Mouse (Mus musculus): ENCODE data around the gene Maco1. TPM values are rescaled to one million over a fixed set of nuclear protein-coding genes. Genes with fewer than 3 reads are reported as not detected.
"Not testable (repeated sequence)": the region's sequence is repeated elsewhere in the genome, so short reads cannot be mapped to it uniquely, and the experiment has no call there.

The Maco1 gene
- total RNA-seq, 2 experiments from 2014 or later, result 36.2 to 41.9 TPM

GRCm38 (mm10) chr4:134826348-134826747 lies 26.8 kb downstream of the Maco1 start:
- no peak for ATAC-seq (replicated peaks; ENCODE audit: low FRiP score, low TSS enrichment, poor library complexity, severe bottlenecking)

- ATAC-seq (replicated peaks; ENCODE audit: low FRiP score, low TSS enrichment, poor library complexity, severe bottlenecking), result not testable (repeated sequence)
Observed at GRCm38 (mm10) chr4:134825864-134826263, 27.3 kb downstream of the Maco1 start.

DNA sequence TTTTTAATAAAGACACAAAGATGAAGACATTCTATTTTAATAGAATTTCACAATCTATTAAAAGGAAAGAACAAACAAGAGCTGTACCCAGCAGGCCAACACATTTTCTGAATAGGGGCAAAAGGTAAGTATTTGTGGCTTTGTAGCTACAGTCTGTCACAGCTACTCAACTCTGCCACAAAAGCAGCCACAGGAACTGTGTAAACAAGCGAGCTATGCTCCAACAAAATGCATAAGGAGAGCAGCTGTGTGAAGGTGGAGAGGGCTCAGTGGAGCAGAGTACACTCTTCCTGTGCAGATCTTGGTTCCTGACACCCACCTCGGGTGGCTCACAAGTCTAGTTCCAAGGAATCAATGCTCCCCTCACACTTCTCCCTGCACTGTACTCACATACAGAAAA lies 29.6 kb downstream of the Maco1 start:
- ATAC-seq (replicated peaks; ENCODE audit: low FRiP score, low TSS enrichment, poor library complexity, severe bottlenecking), result no peak

- ATAC-seq (replicated peaks; ENCODE audit: low FRiP score, low TSS enrichment, poor library complexity, severe bottlenecking), result no peak
Observed at GRCm38 (mm10) chr4:134821061-134821460, 32.1 kb downstream of the Maco1 start.

DNA sequence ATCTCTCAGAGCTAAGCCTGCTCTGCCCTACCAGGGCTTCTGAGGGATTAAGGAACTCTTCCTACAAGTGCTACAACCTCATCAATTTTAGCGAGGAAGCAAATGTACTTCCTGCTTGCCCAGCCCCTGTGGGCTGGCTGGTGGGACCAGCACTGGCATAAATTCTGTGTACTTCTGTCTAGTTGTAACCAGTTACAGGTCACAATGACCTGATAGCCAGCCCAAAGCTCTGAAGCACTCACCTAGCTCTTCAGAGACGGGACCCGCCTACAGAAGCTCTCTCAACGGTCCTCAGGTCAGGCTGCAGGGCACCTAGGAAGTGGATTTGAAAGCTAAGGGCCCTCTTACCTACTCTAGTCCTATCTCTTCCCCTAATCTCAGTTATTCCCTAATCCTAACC lies 35.4 kb downstream of the Maco1 start:
- ATAC-seq (replicated peaks; ENCODE audit: low FRiP score, low TSS enrichment, poor library complexity, severe bottlenecking), result no peak

DNA sequence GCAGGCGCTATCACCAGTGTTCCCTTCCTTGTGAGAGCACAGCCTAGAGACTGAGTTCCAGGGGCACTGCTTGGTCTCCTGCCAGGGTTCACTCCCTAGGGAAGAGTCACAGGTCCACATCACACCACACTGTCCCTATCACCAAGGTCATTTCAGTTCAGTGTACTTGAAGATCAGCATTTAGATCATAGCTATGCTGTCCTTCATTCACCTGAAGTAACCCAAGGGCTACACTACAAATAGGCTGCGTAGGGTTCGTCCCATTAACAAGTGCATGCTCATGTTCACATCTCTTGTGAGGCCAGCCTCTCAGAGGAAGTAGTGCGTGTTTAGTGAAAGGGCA lies 38.9 kb downstream of the Maco1 start:
- ATAC-seq (replicated peaks; ENCODE audit: low FRiP score, low TSS enrichment, poor library complexity, severe bottlenecking), result no peak

- ATAC-seq (replicated peaks; ENCODE audit: low FRiP score, low TSS enrichment, poor library complexity, severe bottlenecking), result no peak
Observed at GRCm38 (mm10) chr4:134813406-134814228, 39.5 kb downstream of the Maco1 start.

- peak; percentile 22; the same call in 1 of the 2 replicates for ATAC-seq (replicated peaks; ENCODE audit: low FRiP score, low TSS enrichment, poor library complexity, severe bottlenecking)
Observed at GRCm38 (mm10) chr4:134804765-134805164, 48.4 kb downstream of the Maco1 start.

- no peak for ATAC-seq (replicated peaks; ENCODE audit: low FRiP score, low TSS enrichment, poor library complexity, severe bottlenecking)
Observed at GRCm38 (mm10) chr4:134802765-134803164, 50.4 kb downstream of the Maco1 start.

GRCm38 (mm10) chr4:134802155-134802554 lies 51.0 kb downstream of the Maco1 start:
- no peak for ATAC-seq (replicated peaks; ENCODE audit: low FRiP score, low TSS enrichment, poor library complexity, severe bottlenecking)

GRCm38 (mm10) chr4:134800693-134801092 lies 52.5 kb downstream of the Maco1 start:
- no peak for ATAC-seq (replicated peaks; ENCODE audit: low FRiP score, low TSS enrichment, poor library complexity, severe bottlenecking)

- ATAC-seq (replicated peaks; ENCODE audit: low FRiP score, low TSS enrichment, poor library complexity, severe bottlenecking), result no peak
Observed at GRCm38 (mm10) chr4:134800098-134800497, 53.0 kb downstream of the Maco1 start.

GRCm38 (mm10) chr4:134799272-134799671 lies 53.9 kb downstream of the Maco1 start:
- ATAC-seq (replicated peaks; ENCODE audit: low FRiP score, low TSS enrichment, poor library complexity, severe bottlenecking), result peak; percentile 73

DNA sequence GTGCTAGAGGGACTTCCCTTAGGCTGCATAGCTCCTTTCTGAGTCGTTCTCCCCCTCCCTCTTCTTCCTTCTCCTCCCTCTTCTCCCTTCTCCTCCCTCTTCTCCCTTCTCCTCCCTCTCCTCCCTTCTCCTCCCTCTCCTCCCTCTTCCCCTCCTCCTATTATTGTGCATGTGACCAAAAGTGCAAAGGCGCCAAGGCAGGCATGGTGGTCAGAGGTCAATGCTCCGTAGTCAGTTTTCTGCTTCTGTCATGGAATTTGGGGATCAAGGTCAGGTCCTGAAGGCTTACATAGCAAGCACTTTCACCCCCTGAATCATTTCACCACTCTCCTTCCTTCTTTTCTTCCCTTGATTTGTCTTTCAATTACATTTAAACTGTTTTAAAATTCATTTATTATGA lies 54.3 kb downstream of the Maco1 start:
- no peak for ATAC-seq (replicated peaks; ENCODE audit: low FRiP score, low TSS enrichment, poor library complexity, severe bottlenecking)

DNA sequence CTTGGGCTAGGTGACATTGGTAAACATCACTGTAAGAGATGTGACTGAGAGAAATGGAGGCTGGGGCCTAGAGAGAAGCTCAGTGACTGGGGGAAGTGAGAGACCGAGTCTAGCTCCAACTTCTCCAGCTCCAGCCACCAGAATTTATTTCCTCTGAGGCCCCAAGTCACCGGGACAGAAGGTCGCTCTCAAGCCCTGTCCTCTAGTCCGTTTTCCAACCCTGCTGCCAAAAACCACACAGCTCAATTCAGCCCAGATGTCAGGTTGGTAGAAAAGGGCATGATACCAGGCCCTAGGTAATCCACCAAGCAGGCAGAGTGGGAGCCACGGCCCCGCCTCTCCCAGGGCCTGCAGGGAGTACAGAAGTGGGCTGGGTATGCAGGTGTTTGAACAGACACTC lies 55.5 kb downstream of the Maco1 start:
- ATAC-seq (replicated peaks; ENCODE audit: low FRiP score, low TSS enrichment, poor library complexity, severe bottlenecking), result no peak

- ATAC-seq (replicated peaks; ENCODE audit: low FRiP score, low TSS enrichment, poor library complexity, severe bottlenecking), result peak; percentile 45
Observed at GRCm38 (mm10) chr4:134796581-134797361, 56.4 kb downstream of the Maco1 start.

DNA sequence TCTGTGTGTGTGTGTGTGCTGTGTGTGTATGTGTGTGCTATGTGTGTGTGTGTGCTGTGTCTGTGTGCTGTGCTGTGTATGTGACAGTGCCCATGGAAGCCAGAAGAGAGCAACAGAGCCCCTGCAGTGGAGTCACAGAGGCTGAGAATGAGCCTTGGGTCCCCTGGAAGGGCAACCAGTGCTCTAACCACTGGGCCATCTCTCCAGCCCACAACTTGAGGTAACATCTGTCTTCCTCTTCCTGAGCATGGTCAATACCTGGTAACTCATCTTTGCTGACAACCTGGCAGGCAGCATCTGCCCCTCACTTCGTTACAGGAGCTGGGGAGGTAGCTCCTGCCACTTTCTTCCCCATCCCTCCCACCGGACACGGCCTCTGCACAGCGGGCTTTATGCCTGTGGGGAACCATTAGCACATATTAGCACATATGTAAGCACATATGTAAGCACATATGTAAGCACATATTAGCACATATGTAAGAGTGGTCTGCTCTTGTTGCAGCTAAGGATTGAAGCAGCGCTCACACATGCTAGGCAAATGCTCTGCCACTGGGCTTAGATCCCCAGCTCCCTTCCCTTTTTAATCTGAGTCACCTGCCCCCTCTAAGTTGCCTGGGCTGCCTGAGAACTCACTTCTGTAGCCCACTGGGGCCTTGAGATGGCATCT lies 57.2 kb downstream of the Maco1 start:
- ATAC-seq (replicated peaks; ENCODE audit: low FRiP score, low TSS enrichment, poor library complexity, severe bottlenecking), result no peak

GRCm38 (mm10) chr4:134794959-134795358 lies 58.2 kb downstream of the Maco1 start:
- not testable (repeated sequence) for ATAC-seq (replicated peaks; ENCODE audit: low FRiP score, low TSS enrichment, poor library complexity, severe bottlenecking)

DNA sequence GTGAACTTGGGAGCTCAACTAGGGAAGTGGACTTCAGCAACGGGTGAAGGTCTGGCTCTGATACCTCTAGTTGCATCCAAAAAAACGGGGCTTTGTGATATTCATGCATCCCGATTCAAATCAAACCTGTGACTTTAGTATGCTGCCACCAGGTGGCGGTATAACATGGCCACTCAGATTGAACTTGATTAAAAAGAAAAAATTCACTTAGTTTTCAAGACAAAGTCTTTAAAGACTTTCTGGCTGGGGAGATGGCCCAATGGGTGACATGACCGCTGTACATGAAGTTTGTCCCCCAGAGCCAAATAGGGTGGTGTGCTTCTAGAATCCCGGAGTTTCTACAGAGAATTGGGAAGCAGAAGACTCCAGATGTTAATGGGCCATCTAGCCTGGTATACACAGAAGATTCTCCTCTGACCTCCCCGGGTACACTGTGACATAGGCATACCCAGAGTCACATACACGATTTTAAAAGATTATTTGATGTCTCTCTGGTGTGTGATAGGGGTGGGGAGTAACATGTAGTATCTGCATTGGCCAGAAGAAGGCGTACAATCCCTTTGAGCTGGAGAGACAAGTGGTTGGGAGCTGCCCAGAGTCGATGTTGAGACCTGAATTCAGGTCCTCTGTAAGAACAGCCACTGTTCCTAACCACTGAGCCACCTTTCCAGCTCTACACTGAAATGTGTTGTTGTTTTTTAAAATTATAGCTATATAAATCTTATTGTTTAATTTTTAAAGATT lies 59.8 kb downstream of the Maco1 start:
- ATAC-seq (replicated peaks; ENCODE audit: low FRiP score, low TSS enrichment, poor library complexity, severe bottlenecking), result no peak

DNA sequence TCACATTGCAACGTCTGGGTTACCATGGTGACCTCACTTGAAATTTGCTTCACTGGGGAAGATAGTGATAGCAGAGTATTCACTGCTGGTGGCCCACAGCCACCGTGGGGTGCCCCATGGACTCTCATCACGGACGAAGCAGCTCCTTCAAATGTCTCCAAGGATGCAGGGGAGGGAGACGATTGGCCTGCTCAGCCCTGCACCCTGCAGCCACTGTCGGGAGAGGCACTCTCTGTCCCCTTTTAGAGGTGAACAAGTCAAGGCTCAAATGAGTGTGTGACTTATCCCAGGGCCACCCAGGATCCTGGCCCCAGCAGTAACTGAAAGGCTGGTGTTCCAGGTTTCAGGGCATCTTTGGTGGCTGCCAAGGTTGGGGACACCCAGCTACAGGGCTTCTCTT lies 61.4 kb downstream of the Maco1 start:
- no peak for ATAC-seq (replicated peaks; ENCODE audit: low FRiP score, low TSS enrichment, poor library complexity, severe bottlenecking)

Data from megakaryocyte-erythroid progenitor cell, adult 5-6 weeks (primary cell).